Mouse (Mus musculus): ENCODE results near the gene Azin2. TPM values are rescaled to one million over a fixed set of nuclear protein-coding genes. Genes with fewer than 3 reads are reported as not detected.

The Azin2 gene
- polyA plus RNA-seq (2012; rRNA removed): 6.8 and 6.9 TPM in 2 replicates

DNA sequence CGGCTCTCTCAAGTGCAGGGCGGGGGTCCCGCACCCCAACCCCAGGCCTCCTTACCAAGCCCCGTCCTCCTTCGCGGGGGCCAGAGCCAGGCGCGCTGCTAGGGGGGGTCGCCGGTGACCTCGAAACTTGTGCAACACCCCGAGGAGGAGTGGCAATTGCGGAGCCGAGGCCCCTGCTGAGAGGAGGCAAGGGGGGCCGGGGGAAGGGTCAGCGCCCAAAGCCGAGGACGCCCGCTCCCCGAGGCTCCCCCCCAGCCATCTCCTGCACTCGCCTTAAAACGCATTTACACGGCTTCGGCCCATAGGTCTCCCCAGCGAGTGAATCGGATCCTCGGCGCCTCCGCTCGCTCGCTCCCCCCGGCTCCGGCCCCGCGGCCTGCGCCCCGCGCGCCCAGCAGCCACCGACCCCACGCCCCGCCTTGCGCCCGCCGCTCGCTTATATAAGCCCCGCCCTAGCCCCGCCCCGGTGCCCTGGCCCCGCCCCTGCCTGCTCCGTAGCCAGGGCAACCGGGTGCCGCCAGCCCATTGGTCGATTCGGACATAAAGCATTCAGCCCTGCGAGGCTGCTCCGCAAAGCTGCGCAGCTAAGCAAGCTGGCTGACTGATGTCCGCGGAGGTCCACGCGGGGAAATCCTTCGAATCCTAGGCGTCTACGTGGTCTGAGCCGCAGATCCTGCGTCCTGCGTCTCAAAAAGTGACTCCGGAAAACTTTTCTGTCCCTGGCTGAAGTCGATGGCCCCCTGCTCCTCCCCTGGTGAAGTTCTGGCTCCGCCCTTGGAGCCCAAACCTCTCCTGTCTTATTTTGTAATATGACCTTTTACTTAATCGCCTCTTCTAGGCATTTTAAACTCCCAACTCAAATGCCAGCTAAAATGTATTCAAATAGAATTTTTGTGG lies at the start of gene Azin2:
Gene Azin2, minus strand, starts transcription at position 414 of the 897 bp plus-strand sequence.

DNA sequence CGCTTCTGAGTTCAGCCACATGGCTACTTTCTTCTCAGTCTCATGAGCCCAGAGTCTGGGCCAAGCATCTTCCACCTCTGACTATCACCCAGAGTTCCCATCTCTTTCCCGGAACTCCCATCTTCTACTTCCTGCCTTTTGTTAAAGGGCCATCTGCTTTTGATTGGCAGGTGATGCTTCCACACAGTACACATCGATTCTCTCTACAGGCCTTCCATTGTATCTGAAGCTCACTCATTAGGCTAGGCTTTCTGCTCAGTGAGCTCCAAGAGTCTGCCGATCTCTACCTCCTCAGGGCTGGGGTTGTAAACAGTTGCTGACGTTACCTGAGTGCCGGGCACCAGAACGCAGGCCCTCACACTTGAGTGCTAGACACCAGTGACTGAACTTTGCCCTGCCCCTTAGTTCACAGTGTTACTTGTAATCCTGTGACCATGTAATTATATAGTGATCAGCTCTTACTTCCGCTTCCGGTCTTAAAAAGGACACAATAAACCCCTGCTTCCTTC lies 29.3 kb upstream of the Azin2 start, which contains the start of gene Ak2:
Gene Ak2, plus strand, starts transcription at position 459 of the 509 bp plus-strand sequence.

DNA sequence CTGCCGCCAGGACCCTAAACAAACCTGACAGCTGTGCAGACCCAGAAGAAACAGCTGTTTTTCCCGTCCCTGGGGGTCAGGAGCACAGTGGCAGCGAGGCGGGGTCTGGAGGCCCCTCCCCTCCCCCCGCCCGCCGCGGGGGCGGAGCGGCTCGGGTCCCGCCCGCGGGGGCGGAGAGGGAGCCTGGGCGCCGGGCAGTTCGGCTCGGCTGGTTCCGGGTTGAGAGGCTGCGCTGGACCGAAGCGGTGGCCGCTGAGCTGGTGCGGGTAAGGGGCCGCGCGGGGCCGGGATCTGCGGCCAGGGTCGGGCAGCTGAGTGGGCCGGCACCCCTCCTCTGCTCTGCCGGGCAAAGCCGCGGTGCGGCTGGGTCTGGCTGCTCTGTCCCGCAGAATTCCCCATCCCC lies 78.9 kb downstream of the Azin2 start, which contains the start of gene Trim62:
Gene Trim62, plus strand, starts transcription at position 202 of the 403 bp plus-strand sequence.

Other genes starting within 250 kb of the Azin2 start
- gene A3galt2, start 207.1 kb downstream of the Azin2 start, polyA plus RNA-seq (2012; rRNA removed): 0.22 and 0.29 TPM in 2 replicates
- 24.3 and 27.6 TPM in 2 replicates for gene Zfp362, start 156.4 kb downstream of the Azin2 start, polyA plus RNA-seq (2012; rRNA removed)
- 8.8 and 9.5 TPM in 2 replicates for gene Trim62, start 78.9 kb downstream of the Azin2 start, polyA plus RNA-seq (2012; rRNA removed)
- gene Ak2, start 29.5 kb upstream of the Azin2 start, polyA plus RNA-seq (2012; rRNA removed): 84.7 and 88.1 TPM in 2 replicates
- 103 and 113 TPM in 2 replicates for gene Rnf19b, start 95.8 kb upstream of the Azin2 start, polyA plus RNA-seq (2012; rRNA removed)
- gene Tmem54, start 143.1 kb upstream of the Azin2 start, polyA plus RNA-seq (2012; rRNA removed): 336 and 579 TPM in 2 replicates
- gene Hpca, start 159.6 kb upstream of the Azin2 start, polyA plus RNA-seq (2012; rRNA removed): 0.54 and 0.65 TPM in 2 replicates
- 8.6 and 9.0 TPM in 2 replicates for gene Fndc5, start 174.6 kb upstream of the Azin2 start, polyA plus RNA-seq (2012; rRNA removed)
- gene S100pbp, start 227.3 kb upstream of the Azin2 start, polyA plus RNA-seq (2012; rRNA removed): 7.0 and 8.4 TPM in 2 replicates
- gene Yars, start 227.3 kb upstream of the Azin2 start, polyA plus RNA-seq (2012; rRNA removed): 17.5 and 19.0 TPM in 2 replicates